Mouse (Mus musculus): ENCODE results near the gene Rpl27. TPM values are rescaled to one million over a fixed set of nuclear protein-coding genes. Genes with fewer than 3 reads are reported as not detected.

Gene Rpl27
- total RNA-seq, 1 experiment: 1,307 TPM

DNA sequence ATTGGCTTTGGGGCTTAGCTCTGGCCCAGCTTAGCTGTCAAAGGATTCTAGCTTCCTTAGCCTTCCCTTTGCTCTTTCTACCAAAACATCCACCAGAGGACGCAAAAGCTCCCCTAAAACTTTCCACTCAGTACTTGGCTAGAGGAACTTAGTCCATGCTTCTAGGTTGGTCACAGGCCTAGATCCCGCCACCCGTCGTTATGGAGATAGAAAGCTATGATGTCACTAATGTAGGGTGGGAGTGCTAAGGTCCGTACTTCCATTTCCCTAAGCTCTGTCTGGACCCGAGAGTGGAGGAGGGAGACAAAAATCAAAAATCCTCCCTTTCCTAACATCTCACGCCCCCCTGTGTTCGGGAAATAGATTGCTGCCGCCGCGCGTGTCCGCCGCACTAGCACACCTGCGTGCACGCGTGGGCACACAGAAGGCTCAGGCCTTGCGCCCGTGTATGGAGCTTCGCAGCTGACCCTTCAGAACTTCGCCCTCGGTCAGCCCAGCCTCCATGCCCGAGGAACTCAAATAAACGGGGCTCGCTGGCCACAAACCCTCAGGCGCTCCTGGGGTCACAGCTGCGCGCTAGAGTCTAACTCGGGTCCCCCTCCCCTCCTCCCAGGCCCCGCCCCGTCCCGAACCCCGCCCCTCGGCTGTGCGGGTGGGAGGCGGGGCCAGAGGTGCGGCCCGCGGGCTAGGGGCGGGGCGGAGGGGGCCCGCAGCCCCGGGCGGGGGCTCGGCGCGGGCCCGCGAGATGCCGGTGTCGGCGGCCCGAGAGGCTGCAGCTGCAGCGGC, 25.6 kb downstream of the Rpl27 start:
- Histone ChIP-seq H3K4me1 (ENCODE audit: control insufficient read depth in 2 of 2, insufficient read depth in 2 of 2, low read length in 2 of 2, poor library complexity in 1 of 2) (peaks cover 11 to 27% of the 10 kb centered on the region in 2 experiments), H3K27ac (ENCODE audit: insufficient read depth, low read depth, low read length, poor library complexity, severe bottlenecking) (no peak overlapping the region), H3K36me3 (ENCODE audit: control insufficient read depth, insufficient read depth, low read length, poor library complexity, severe bottlenecking) (no peaks in the 10 kb centered on the region), H3K4me3 (ENCODE audit: insufficient read depth in 1 of 2, low read depth in 1 of 2, low read length in 2 of 2, poor library complexity in 1 of 2, severe bottlenecking in 1 of 2) (peak overlapping the region; percentile 79 to 90), H3K9me3 (ENCODE audit: control insufficient read depth, insufficient read depth, low read depth, low read length) (no peaks in the 10 kb centered on the region), H3K9ac (ENCODE audit: insufficient read depth, low read depth, low read length, poor library complexity, severe bottlenecking) (peak overlapping the region; percentile 70)
- DNase-seq (ENCODE audit: low read depth, low spot score): no peak
- 0 out of 2 replicates have a peak, but pooled peaks have one; percentile 15 for TF ChIP-seq HCFC1 (IDR thresholded peaks at IDR 0.05; ENCODE audit: borderline replicate concordance, insufficient read depth, low read length)
- TF ChIP-seq MAFK (IDR thresholded peaks at IDR 0.05; ENCODE audit: insufficient read depth, low read depth, low read length): no peak
- in situ Hi-C loops (cut with MboI; ENCODE audit: low sequenced_read_pairs in 2 of 2, unreplicated experiment in 2 of 2): no loop called here

DNA sequence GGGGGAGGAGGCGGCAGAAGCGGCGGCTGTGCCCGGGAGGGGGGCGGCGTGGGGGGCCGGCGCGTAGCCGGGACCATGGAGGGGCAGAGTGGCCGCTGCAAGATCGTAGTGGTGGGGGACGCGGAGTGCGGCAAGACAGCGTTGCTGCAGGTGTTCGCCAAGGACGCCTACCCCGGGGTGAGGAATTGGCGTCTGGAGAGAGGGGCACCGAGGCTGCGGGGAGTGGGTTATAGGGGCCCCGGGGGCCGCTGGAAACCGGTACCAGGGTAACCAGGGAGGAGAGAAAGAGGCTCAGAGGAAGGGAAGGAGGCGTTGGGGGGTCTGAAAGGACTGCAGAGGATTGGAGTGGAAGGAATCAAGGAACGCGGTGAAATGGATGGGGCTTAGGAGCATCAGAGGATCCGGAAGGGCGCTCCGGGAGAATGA, 26.2 kb downstream of the Rpl27 start:
- Histone ChIP-seq H3K9me3 (ENCODE audit: control insufficient read depth, insufficient read depth, low read depth, low read length) (no peaks in the 10 kb centered on the region), H3K27ac (ENCODE audit: insufficient read depth, low read depth, low read length, poor library complexity, severe bottlenecking) (no peak overlapping the region), H3K9ac (ENCODE audit: insufficient read depth, low read depth, low read length, poor library complexity, severe bottlenecking) (peak overlapping the region; percentile 59), H3K4me3 (ENCODE audit: insufficient read depth in 1 of 2, low read depth in 1 of 2, low read length in 2 of 2, poor library complexity in 1 of 2, severe bottlenecking in 1 of 2) (peak overlapping the region; percentile 79 to 90), H3K36me3 (ENCODE audit: control insufficient read depth, insufficient read depth, low read length, poor library complexity, severe bottlenecking) (no peaks in the 10 kb centered on the region), H3K4me1 (ENCODE audit: control insufficient read depth in 2 of 2, insufficient read depth in 2 of 2, low read length in 2 of 2, poor library complexity in 1 of 2) (peaks cover 10 to 22% of the 10 kb centered on the region in 2 experiments)
- in situ Hi-C loops (cut with MboI; ENCODE audit: low sequenced_read_pairs in 2 of 2, unreplicated experiment in 2 of 2): no loop called here
- TF ChIP-seq CHD2 (IDR thresholded peaks at IDR 0.05; ENCODE audit: low read depth, low read length) (no peak), ZC3H11A (IDR thresholded peaks at IDR 0.05; ENCODE audit: borderline replicate concordance, low read depth, low read length) (no peak), MAFK (IDR thresholded peaks at IDR 0.05; ENCODE audit: insufficient read depth, low read depth, low read length) (no peak)
- DNase-seq (ENCODE audit: low read depth, low spot score): no peak

- peaks cover 6 to 21% of the 10 kb centered on the region in 2 experiments for H3K4me1 ChIP-seq (ENCODE audit: control insufficient read depth in 2 of 2, insufficient read depth in 2 of 2, low read length in 2 of 2, poor library complexity in 1 of 2)
These were observed 26.6 kb downstream of the Rpl27 start for GRCm38 (mm10) chr11:101468731-101469130.

DNA sequence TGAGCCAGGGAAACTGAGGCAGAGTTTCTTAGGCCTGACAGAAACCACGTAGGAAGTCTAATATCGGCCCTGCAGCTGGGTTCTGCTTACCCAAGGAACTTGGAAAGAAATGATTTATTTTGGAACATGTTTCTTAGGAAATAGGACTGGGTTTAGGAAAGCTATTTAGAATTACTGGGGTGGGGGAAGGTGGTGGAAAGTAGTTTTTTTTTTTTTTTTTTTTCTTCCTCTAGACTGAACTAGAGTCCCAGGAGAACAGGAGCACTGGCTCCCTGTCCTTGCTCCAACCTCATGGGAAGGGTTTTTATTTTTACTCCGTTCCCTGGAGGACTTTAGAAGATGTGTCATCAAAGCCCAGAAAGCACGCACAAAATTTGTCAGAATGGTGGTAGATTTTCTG, 27.1 kb downstream of the Rpl27 start:
- no peaks in the 10 kb centered on the region for H3K9me3 ChIP-seq (ENCODE audit: control insufficient read depth, insufficient read depth, low read depth, low read length)
- H3K27ac ChIP-seq (ENCODE audit: insufficient read depth, low read depth, low read length, poor library complexity, severe bottlenecking): no peak overlapping the region
- 0 out of 4 replicates have a peak overlapping the region, but pooled peaks of 1 of the 2 experiments have one; percentile 90 for H3K4me3 ChIP-seq (ENCODE audit: insufficient read depth in 1 of 2, low read depth in 1 of 2, low read length in 2 of 2, poor library complexity in 1 of 2, severe bottlenecking in 1 of 2)
- no peak for DNase-seq (ENCODE audit: low read depth, low spot score)
- in situ Hi-C loops (cut with MboI; ENCODE audit: low sequenced_read_pairs in 2 of 2, unreplicated experiment in 2 of 2): no loop called here
- no peak for TF ChIP-seq ZC3H11A (IDR thresholded peaks at IDR 0.05; ENCODE audit: borderline replicate concordance, low read depth, low read length)
- TF ChIP-seq HCFC1 (IDR thresholded peaks at IDR 0.05; ENCODE audit: borderline replicate concordance, insufficient read depth, low read length): no peak
- TF ChIP-seq ZNF384 (IDR thresholded peaks at IDR 0.05; ENCODE audit: low read depth, low read length): no peak
- TF ChIP-seq MAFK (IDR thresholded peaks at IDR 0.05; ENCODE audit: insufficient read depth, low read depth, low read length): no peak
- TF ChIP-seq CHD2 (IDR thresholded peaks at IDR 0.05; ENCODE audit: low read depth, low read length): no peak
- no peaks in the 10 kb centered on the region for H3K36me3 ChIP-seq (ENCODE audit: control insufficient read depth, insufficient read depth, low read length, poor library complexity, severe bottlenecking)
- H3K4me1 ChIP-seq (ENCODE audit: control insufficient read depth in 2 of 2, insufficient read depth in 2 of 2, low read length in 2 of 2, poor library complexity in 1 of 2): peaks cover 5 to 18% of the 10 kb centered on the region in 2 experiments
- H3K9ac ChIP-seq (ENCODE audit: insufficient read depth, low read depth, low read length, poor library complexity, severe bottlenecking): no peak overlapping the region

More at GRCm38 (mm10) chr11:101468731-101469130, 26.6 kb downstream of the Rpl27 start:
- Histone ChIP-seq H3K9me3 (ENCODE audit: control insufficient read depth, insufficient read depth, low read depth, low read length) (no peaks in the 10 kb centered on the region), H3K36me3 (ENCODE audit: control insufficient read depth, insufficient read depth, low read length, poor library complexity, severe bottlenecking) (no peaks in the 10 kb centered on the region), H3K9ac (ENCODE audit: insufficient read depth, low read depth, low read length, poor library complexity, severe bottlenecking) (peak overlapping the region; percentile 59), H3K4me3 (ENCODE audit: insufficient read depth in 1 of 2, low read depth in 1 of 2, low read length in 2 of 2, poor library complexity in 1 of 2, severe bottlenecking in 1 of 2) (peak overlapping the region; percentile 79 to 90), H3K27ac (ENCODE audit: insufficient read depth, low read depth, low read length, poor library complexity, severe bottlenecking) (no peak overlapping the region)
- in situ Hi-C loops (cut with MboI; ENCODE audit: low sequenced_read_pairs in 2 of 2, unreplicated experiment in 2 of 2): no loop called here
- TF ChIP-seq MAFK (IDR thresholded peaks at IDR 0.05; ENCODE audit: insufficient read depth, low read depth, low read length) (no peak), ZC3H11A (IDR thresholded peaks at IDR 0.05; ENCODE audit: borderline replicate concordance, low read depth, low read length) (no peak), CHD2 (IDR thresholded peaks at IDR 0.05; ENCODE audit: low read depth, low read length) (no peak), HCFC1 (IDR thresholded peaks at IDR 0.05; ENCODE audit: borderline replicate concordance, insufficient read depth, low read length) (no peak), ZNF384 (IDR thresholded peaks at IDR 0.05; ENCODE audit: low read depth, low read length) (no peak)
- no peak for DNase-seq (ENCODE audit: low read depth, low spot score)
